Mouse (Mus musculus) forebrain, embryonic 16.5 days (tissue): Measurements from ENCODE around the gene C87436. TPM values are rescaled to one million over a fixed set of nuclear protein-coding genes. Genes with fewer than 3 reads are reported as not detected.

Experiments
- ATAC-seq: fragments of 200-750 bp; cut with Nextera tagmentation; 2 replicates; pipeline ENCODE4 v1.8.0; 2017; ENCODE audit warnings: mild to moderate bottlenecking, moderate library complexity
- H3K27ac ChIP-seq: fragments of 300-500 bp; sonication (generic); 2 replicates; pipeline ENCODE4 v1.5.1; 2014; ENCODE audit warnings: low read length, control low read depth
- H3K27me3 ChIP-seq: fragments of 300-500 bp; sonication (generic); replicated peaks from 2 replicates; pipeline ENCODE4 v1.6.1; 2014; ENCODE audit warnings: low read length; ENCODE audit not compliant: control insufficient read depth, insufficient read depth
- H3K36me3 ChIP-seq: fragments of 300-500 bp; sonication (generic); 2 replicates; pipeline ENCODE4 v1.6.1; 2014; ENCODE audit not compliant: control insufficient read depth, insufficient read depth
- H3K4me1 ChIP-seq: fragments of 300-500 bp; sonication (generic); replicated peaks from 2 replicates; pipeline ENCODE4 v1.6.1; 2014; ENCODE audit warnings: low read length; ENCODE audit not compliant: control insufficient read depth, insufficient read depth
- H3K4me2 ChIP-seq: fragments of 300-500 bp; sonication (generic); 2 replicates; pipeline ENCODE4 v1.6.1; 2014; ENCODE audit warnings: mild to moderate bottlenecking, low read length, control low read depth
- H3K4me3 ChIP-seq: fragments of 300-500 bp; sonication (generic); replicated peaks from 2 replicates; pipeline ENCODE4 v1.5.1; 2014; ENCODE audit warnings: mild to moderate bottlenecking, low read length, control low read depth
- H3K9ac ChIP-seq: fragments of 300-500 bp; sonication (generic); replicated peaks from 2 replicates; pipeline ENCODE4 v1.6.1; 2014; ENCODE audit warnings: low read depth, low read length, control low read depth
- H3K9me3 ChIP-seq: fragments of 300-500 bp; sonication (generic); 2 replicates; pipeline ENCODE4 v1.6.1; 2016; ENCODE audit warnings: low read length; ENCODE audit not compliant: control insufficient read depth
- WGBS: fragments of 180-500 bp; shearing (Covaris S2); extraction: QIAGEN DNeasy Blood & Tissue Kit; methylation state at CpG from one replicate; pipeline ENCODE4 v1.1.7; 2014; 5-methylcytosine and 5-hydroxymethylcytosine counted together
- polyA plus RNA-seq: library from polyadenylated mRNA; unstranded; fragments of >200 nt; fragmentation: Nextera tagmentation; extraction: Ambion mirVana; gene quantifications from 2 replicates; pipeline ENCODE4 v1.2.1, GENCODE M21; 2015

The C87436 gene
- polyA plus RNA-seq, 1 experiment from 2014 or later: 34.2 TPM

GRCm38 (mm10) chr6:86406306-86406705 is 31.9 kb upstream of the C87436 start:
- no peaks in the 10 kb centered on the region for H3K36me3 ChIP-seq
- no peak overlapping the region for H3K9ac ChIP-seq
- ATAC-seq: no peak
- H3K4me1 ChIP-seq: peaks cover 20% of the 10 kb centered on the region
- no peak overlapping the region for H3K27ac ChIP-seq
- H3K4me2 ChIP-seq: peak overlapping the region; percentile 89
- peak overlapping the region; percentile 40 for H3K4me3 ChIP-seq
- H3K9me3 ChIP-seq: no peaks in the 10 kb centered on the region
- H3K27me3 ChIP-seq: no peaks in the 10 kb centered on the region

GRCm38 (mm10) chr6:86418711-86419110 is 19.5 kb upstream of the C87436 start:
- 92% methylated on average over 6 of the region's 6 CpGs for WGBS
- ATAC-seq: no peak
- Histone ChIP-seq H3K4me3 (no peak overlapping the region), H3K4me1 (no peaks in the 10 kb centered on the region), H3K9me3 (no peaks in the 10 kb centered on the region), H3K36me3 (peaks cover 44% of the 10 kb centered on the region), H3K27ac (no peak overlapping the region), H3K27me3 (no peaks in the 10 kb centered on the region), H3K9ac (no peak overlapping the region), H3K4me2 (no peak overlapping the region)

DNA sequence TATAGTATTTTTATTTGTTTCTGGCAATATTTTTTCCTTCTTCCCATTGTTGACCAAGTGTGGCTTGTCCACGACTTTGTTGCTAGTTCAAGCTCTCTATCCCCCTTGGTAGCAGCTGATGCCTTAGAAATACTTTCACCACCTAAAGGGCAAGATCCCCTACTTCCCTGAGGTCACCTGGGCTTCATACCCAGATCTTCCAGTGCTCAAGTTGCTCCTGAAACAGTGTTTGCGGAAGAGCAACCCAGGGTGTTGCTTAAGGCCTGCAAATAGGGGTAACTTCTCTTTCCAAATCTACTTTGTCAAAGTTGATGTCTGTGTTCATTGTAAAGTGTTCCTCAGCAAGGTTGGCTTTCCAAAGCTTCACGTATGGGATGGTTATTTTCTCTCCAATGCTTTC is 18.9 kb upstream of the C87436 start:
- H3K4me2 ChIP-seq: no peak overlapping the region
- no peak overlapping the region for H3K4me3 ChIP-seq
- ATAC-seq: no peak
- no peaks in the 10 kb centered on the region for H3K9me3 ChIP-seq
- peaks cover 44% of the 10 kb centered on the region for H3K36me3 ChIP-seq
- 89% methylated on average over 3 of the region's 3 CpGs for WGBS
- no peak overlapping the region for H3K27ac ChIP-seq
- no peaks in the 10 kb centered on the region for H3K4me1 ChIP-seq
- H3K9ac ChIP-seq: no peak overlapping the region
- H3K27me3 ChIP-seq: no peaks in the 10 kb centered on the region

- 78% methylated on average over 6 of the region's 6 CpGs for WGBS
- H3K4me3 ChIP-seq: no peak overlapping the region
- no peaks in the 10 kb centered on the region for H3K9me3 ChIP-seq
- no peak overlapping the region for H3K27ac ChIP-seq
- no peak overlapping the region for H3K9ac ChIP-seq
- no peaks in the 10 kb centered on the region for H3K27me3 ChIP-seq
- no peak overlapping the region for H3K4me2 ChIP-seq
- peaks cover 53% of the 10 kb centered on the region for H3K36me3 ChIP-seq
- no peaks in the 10 kb centered on the region for H3K4me1 ChIP-seq
- ATAC-seq: no peak
These were observed 17.7 kb upstream of the C87436 start for GRCm38 (mm10) chr6:86420491-86420890.

DNA sequence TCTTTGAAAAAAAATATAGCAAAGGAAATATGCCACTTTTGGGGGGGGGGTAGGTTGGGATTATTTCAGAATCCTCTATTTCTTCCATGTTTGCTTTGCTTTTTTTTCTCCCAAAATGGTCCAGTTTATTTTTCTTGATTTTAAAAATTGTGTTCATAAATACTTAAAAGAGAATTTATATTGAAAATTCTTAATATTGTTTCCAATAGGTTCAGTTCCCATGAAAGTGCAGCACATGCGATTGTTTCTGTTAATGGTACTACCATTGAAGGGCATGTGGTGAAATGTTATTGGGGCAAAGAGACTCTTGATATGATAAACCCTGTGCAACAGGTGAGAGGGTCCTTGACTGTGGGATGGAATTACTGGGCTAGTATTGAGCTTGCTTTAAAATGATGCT is 11.8 kb upstream of the C87436 start, which contains the start of gene Gm44790:
Gene Gm44790 (plus strand): TSS at position 301 of the 400 bp plus-strand sequence.
- H3K4me3 ChIP-seq: no peak within 1 kb of the TSS
- H3K27me3 ChIP-seq: no peaks in the 10 kb centered on the region
- no peak within 1 kb of the TSS for H3K9ac ChIP-seq
- WGBS: 93% methylated on average over 1 of the region's 1 CpGs
- no peak for ATAC-seq
- no peaks in the 10 kb centered on the region for H3K9me3 ChIP-seq
- no peaks in the 10 kb centered on the region for H3K4me1 ChIP-seq
- H3K36me3 ChIP-seq: peaks cover 57% of the 10 kb centered on the region
- H3K4me2 ChIP-seq: no peak within 1 kb of the TSS
- H3K27ac ChIP-seq: no peak within 1 kb of the TSS

GRCm38 (mm10) chr6:86431531-86431930 is 6.6 kb upstream of the C87436 start:
- 97% methylated on average over 3 of the region's 3 CpGs for WGBS
- Histone ChIP-seq H3K36me3 (peaks cover 54% of the 10 kb centered on the region), H3K27ac (no peak overlapping the region), H3K4me1 (no peaks in the 10 kb centered on the region), H3K27me3 (no peaks in the 10 kb centered on the region), H3K4me3 (no peak overlapping the region), H3K4me2 (no peak overlapping the region), H3K9me3 (no peaks in the 10 kb centered on the region), H3K9ac (no peak overlapping the region)
- no peak for ATAC-seq

DNA sequence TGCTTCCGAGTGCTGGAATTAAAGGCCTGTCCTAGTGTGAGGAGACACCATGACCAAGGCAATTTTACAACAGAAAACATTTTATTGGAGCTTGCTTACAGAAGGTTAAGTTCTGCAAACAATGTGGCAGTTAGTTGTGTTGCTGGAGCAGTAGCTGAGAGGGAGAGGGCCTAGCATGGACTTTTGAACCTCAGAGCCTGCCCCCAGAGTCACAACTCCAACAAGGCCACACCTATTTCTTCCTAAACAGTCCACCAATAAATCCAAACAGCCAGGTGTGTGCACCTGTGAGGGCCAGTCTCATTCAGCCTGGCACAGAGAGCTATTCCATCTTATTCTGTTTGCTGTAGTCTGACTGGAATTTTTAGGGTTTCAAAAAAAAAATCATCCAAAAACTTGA is 4.5 kb upstream of the C87436 start:
- no peak overlapping the region for H3K4me3 ChIP-seq
- peaks cover 6% of the 10 kb centered on the region; the same call in 1 of the 2 replicates for H3K4me1 ChIP-seq
- H3K4me2 ChIP-seq: no peak overlapping the region
- no peak overlapping the region for H3K9ac ChIP-seq
- 75% methylated on average over 1 of the region's 1 CpGs for WGBS
- H3K27ac ChIP-seq: no peak overlapping the region
- no peaks in the 10 kb centered on the region for H3K9me3 ChIP-seq
- no peaks in the 10 kb centered on the region for H3K27me3 ChIP-seq
- peaks cover 35% of the 10 kb centered on the region for H3K36me3 ChIP-seq
- no peak for ATAC-seq

GRCm38 (mm10) chr6:86437711-86438110 is 463 bp upstream of the C87436 start:
- 0 out of 2 replicates have a peak, but pooled peaks have one; percentile 21 for ATAC-seq
- Histone ChIP-seq H3K36me3 (peaks cover 16% of the 10 kb centered on the region), H3K27ac (peak overlapping the region; percentile 56), H3K4me1 (peaks cover 13% of the 10 kb centered on the region), H3K9me3 (no peaks in the 10 kb centered on the region), H3K27me3 (no peaks in the 10 kb centered on the region), H3K4me3 (peak overlapping the region; percentile 70), H3K4me2 (peak overlapping the region; percentile 76), H3K9ac (peak overlapping the region; percentile 53)
- WGBS: 1% methylated on average over 14 of the region's 14 CpGs

DNA sequence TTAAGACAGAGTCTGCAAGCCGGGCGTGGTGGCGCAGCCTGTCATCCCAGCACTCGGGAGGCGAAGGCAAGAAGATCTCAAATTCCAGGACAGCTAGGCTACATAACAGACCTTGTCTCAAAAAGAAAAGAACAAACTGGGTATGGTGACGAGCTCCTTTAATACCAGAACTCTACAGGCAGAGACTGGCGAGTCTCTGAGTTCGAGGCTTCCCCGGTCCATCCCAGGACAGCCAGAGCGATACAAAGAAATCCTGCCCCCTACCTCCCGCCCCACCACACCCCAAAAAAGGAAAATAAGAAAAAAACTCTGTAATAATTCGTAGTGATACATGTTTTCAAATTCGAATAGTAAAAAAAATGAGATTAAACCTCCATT is 934 bp downstream of the C87436 start:
- no peak for ATAC-seq
- 6% methylated on average over 13 of the region's 13 CpGs for WGBS
- Histone ChIP-seq H3K9me3 (no peaks in the 10 kb centered on the region), H3K4me3 (peak overlapping the region; percentile 70), H3K4me2 (peak overlapping the region; percentile 84), H3K36me3 (peaks cover 15% of the 10 kb centered on the region), H3K9ac (peak overlapping the region; percentile 86), H3K27me3 (no peaks in the 10 kb centered on the region), H3K4me1 (peaks cover 13% of the 10 kb centered on the region), H3K27ac (peak overlapping the region; percentile 90)

GRCm38 (mm10) chr6:86439531-86439930 is 1.4 kb downstream of the C87436 start:
- WGBS: 95% methylated on average over 1 of the region's 1 CpGs
- ATAC-seq: no peak

More at GRCm38 (mm10) chr6:86439531-86439930, 1.4 kb downstream of the C87436 start:
- Histone ChIP-seq H3K9ac (peak overlapping the region; percentile 86; the same call in 1 of the 2 replicates), H3K36me3 (peaks cover 17% of the 10 kb centered on the region), H3K27me3 (no peaks in the 10 kb centered on the region), H3K4me3 (peak overlapping the region; percentile 70), H3K9me3 (no peaks in the 10 kb centered on the region), H3K27ac (no peak overlapping the region; the same call in 1 of the 2 replicates), H3K4me1 (peaks cover 13% of the 10 kb centered on the region), H3K4me2 (peak overlapping the region; percentile 84)
